Mouse (Mus musculus) C2C12 (cell line): ENCODE data around the gene Myoc. TPM values are rescaled to one million over a fixed set of nuclear protein-coding genes. Genes with fewer than 3 reads are reported as not detected.
"Not testable (repeated sequence)": the region's sequence is repeated elsewhere in the genome, so short reads cannot be mapped to it uniquely, and the experiment has no call there.

ENCODE experiments used
- H3K27me3 ChIP-seq: one replicate; pipeline ENCODE4 v1.6.1; 2011; ENCODE audit not compliant: control insufficient read depth, insufficient read depth, insufficient read length
- H3K36me3 ChIP-seq: one replicate; pipeline ENCODE4 v1.6.1; 2011; ENCODE audit not compliant: control insufficient read depth, insufficient read depth
- H3K4me3 ChIP-seq: one replicate; pipeline ENCODE4 v1.5.1; 2011; ENCODE audit warnings: mild to moderate bottlenecking, control low read depth; ENCODE audit not compliant: poor library complexity, insufficient read depth, severe bottlenecking
- H3K79me2 ChIP-seq: one replicate; pipeline ENCODE4 v1.6.1; 2011; ENCODE audit not compliant: control insufficient read depth, insufficient read depth
- H3K79me3 ChIP-seq: one replicate; pipeline ENCODE4 v1.6.1; 2011; ENCODE audit warnings: low read depth, control low read depth
- H3ac ChIP-seq: one replicate; pipeline ENCODE3; 2011; ENCODE audit warnings: low read depth; ENCODE audit not compliant: control insufficient read depth, insufficient read length
- CEBPB ChIP-seq: IDR thresholded peaks from one replicate; pipeline ENCODE4 v1.6.1; 2011; ENCODE audit warnings: low read depth, mild to moderate bottlenecking, control low read depth, moderate library complexity
- CTCF ChIP-seq: IDR thresholded peaks from one replicate; pipeline ENCODE4 v1.5.1; 2011; ENCODE audit not compliant: control insufficient read depth, insufficient read depth, insufficient read length
- FOSL1 ChIP-seq: IDR thresholded peaks from one replicate; pipeline ENCODE4 v1.8.0; 2011; ENCODE audit warnings: mild to moderate bottlenecking, low read length; ENCODE audit not compliant: poor library complexity, insufficient read depth, severe bottlenecking
- MAX ChIP-seq: IDR thresholded peaks from one replicate; pipeline ENCODE4 v1.6.1; 2011; ENCODE audit warnings: mild to moderate bottlenecking, control low read depth
- MYOD1 ChIP-seq: IDR thresholded peaks from one replicate; pipeline ENCODE4 v1.6.1; 2011; ENCODE audit warnings: low read depth; ENCODE audit not compliant: control insufficient read depth, insufficient read length
- MYOG ChIP-seq: IDR thresholded peaks from one replicate; pipeline ENCODE4 v1.6.1; 2011; ENCODE audit not compliant: control insufficient read depth, insufficient read length; ENCODE audit errors: extremely low read depth
- USF1 ChIP-seq: IDR thresholded peaks from one replicate; pipeline ENCODE4 v1.6.1; 2011; ENCODE audit warnings: low read depth, mild to moderate bottlenecking, control low read depth, moderate library complexity
- polyA plus RNA-seq: library from polyadenylated mRNA; unstranded; fragments of >200 nt; fragmentation: generic; extraction: Trizol; gene quantifications from one replicate; pipeline ENCODE4 v1.2.1, GENCODE M21; 2012; ENCODE audit warnings: missing spikeins

Myoc gene
- polyA plus RNA-seq, 1 experiment: not detected

GRCm38 (mm10) chr1:162625229-162625628 is 13.7 kb upstream of the Myoc start:
- Histone ChIP-seq H3K4me3 (no peak overlapping the region), H3K79me2 (no peaks in the 10 kb centered on the region), H3K27me3 (no peaks in the 10 kb centered on the region), H3K79me3 (no peaks in the 10 kb centered on the region), H3K36me3 (no peaks in the 10 kb centered on the region), H3ac (no peak overlapping the region)
- TF ChIP-seq CEBPB (no peak), USF1 (no peak), FOSL1 (no peak), CTCF (no peak), MAX (no peak), MYOG (no peak)

DNA sequence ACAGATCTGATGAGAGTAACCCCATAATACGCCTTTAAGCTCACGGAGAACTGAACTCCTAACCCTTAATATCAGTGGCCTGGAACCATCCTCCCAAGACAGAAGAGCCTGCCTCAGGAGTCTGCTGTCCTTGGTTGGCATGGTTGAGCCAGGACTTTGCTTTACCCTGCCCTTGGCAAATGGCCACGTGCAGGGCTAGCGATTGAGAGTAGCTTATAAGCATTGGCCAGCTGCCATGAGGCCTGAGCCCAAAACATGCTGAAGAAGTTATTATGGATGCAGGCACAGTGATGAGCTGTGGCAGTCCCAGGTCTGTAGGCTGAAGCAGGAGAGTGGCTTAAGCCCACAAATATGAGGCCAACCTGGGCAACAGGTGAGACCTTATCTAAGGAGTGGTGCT is 11.1 kb upstream of the Myoc start:
- not testable (repeated sequence) for H3K4me3 ChIP-seq, H3ac ChIP-seq, H3K79me3 ChIP-seq, H3K27me3 ChIP-seq, H3K36me3 ChIP-seq, H3K79me2 ChIP-seq

GRCm38 (mm10) chr1:162628326-162628725 is 10.6 kb upstream of the Myoc start:
- not testable (repeated sequence) for H3K79me2 ChIP-seq, H3ac ChIP-seq

DNA sequence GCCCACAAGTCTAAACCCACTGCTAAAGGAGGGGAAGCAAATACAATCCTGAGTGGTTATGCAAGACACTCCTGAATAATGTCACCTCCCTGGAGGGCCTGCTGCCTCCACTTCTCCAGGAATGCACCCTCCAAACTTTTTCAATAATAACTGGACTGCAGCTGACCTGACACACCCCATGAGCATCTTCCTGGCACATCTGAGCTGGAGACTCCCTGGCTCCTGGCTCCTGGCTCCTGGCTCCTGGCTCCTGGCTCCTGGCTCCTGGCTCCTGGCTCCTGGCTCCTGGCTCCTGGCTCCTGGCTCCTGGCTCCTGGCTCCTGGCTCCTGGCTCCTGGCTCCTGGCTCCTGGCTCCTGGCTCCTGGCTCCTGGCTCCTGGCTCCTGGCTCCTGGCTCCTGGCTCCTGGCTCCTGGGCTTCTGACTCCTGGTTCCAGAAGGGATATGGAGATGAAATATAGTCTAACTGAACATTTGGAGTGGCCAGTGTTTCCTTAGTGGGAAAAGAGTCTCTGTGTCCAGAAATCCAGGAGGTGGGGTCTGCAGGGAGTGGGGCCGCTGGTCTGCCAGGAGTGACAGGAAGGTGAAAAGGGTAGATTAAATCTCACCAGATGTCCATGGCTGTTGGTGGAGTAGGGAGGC is 3.5 kb upstream of the Myoc start:
- not testable (repeated sequence) for H3K79me3 ChIP-seq, H3K79me2 ChIP-seq, H3K36me3 ChIP-seq, H3ac ChIP-seq, H3K4me3 ChIP-seq
- peaks cover 17% of the 10 kb centered on the region for H3K27me3 ChIP-seq

More at GRCm38 (mm10) chr1:162628326-162628725, 10.6 kb upstream of the Myoc start:
- not testable (repeated sequence) for H3K36me3 ChIP-seq, H3K4me3 ChIP-seq, H3K79me3 ChIP-seq, H3K27me3 ChIP-seq

- Histone ChIP-seq H3K79me3 (no peaks in the 10 kb centered on the region), H3K4me3 (no peak overlapping the region), H3K79me2 (no peaks in the 10 kb centered on the region), H3K36me3 (no peaks in the 10 kb centered on the region), H3ac (no peak overlapping the region), H3K27me3 (peaks cover 17% of the 10 kb centered on the region)
- TF ChIP-seq MYOG: no peak
- no peak for TF ChIP-seq MYOD1
- no peak for TF ChIP-seq CTCF
- no peak for TF ChIP-seq CEBPB
- no peak for TF ChIP-seq FOSL1
- no peak for TF ChIP-seq MAX
- TF ChIP-seq USF1: no peak
These were observed 2.4 kb upstream of the Myoc start for GRCm38 (mm10) chr1:162636516-162636915.

DNA sequence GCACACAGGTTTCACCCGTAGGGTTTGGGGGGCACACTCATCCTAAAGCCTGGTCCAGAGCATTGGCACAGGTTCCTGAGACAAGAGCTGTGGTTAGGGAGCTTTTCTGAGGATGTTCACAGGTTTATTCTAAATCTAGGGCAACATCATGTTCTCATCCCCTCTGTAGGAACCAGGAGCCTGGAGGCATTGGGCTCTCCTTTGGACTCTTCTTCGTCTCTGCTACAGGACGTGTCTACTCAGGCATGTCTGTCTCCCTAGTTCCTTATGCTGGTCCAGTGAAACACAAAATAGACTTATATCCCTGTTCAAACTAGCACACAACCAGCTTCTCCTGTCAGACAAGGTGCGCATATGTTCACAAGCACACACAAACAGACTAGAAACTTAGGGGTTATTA is 420 bp upstream of the Myoc start:
- no peak overlapping the region for H3ac ChIP-seq
- peaks cover 17% of the 10 kb centered on the region for H3K27me3 ChIP-seq
- H3K79me3 ChIP-seq: no peaks in the 10 kb centered on the region
- H3K4me3 ChIP-seq: no peak overlapping the region
- no peaks in the 10 kb centered on the region for H3K36me3 ChIP-seq
- H3K79me2 ChIP-seq: no peaks in the 10 kb centered on the region
- TF ChIP-seq CEBPB (no peak), MYOG (no peak), CTCF (no peak), MYOD1 (no peak), FOSL1 (no peak), MAX (no peak), USF1 (no peak)

DNA sequence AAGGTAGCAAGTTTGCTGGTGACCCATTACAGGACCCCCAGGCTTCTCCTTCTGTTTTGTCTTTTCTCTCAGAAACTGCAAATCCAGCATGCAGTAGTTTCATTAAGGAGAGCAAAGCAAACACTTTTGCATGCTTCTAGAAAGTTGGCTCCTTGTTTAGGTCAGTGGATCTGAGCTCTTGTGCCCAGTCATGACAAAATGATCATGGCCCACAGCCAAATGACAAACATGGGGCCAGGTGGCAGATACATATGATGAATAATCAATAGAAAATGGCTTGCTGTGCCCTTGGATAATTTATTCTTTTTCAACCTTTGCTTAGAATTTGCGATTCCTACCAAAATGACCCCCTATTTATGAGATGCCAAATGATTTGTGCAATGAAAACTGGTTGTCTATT is 906 bp downstream of the Myoc start:
- Histone ChIP-seq H3K79me3 (no peaks in the 10 kb centered on the region), H3ac (no peak overlapping the region), H3K36me3 (no peaks in the 10 kb centered on the region), H3K27me3 (peaks cover 17% of the 10 kb centered on the region), H3K79me2 (no peaks in the 10 kb centered on the region), H3K4me3 (no peak overlapping the region)
- TF ChIP-seq MYOG (no peak), CTCF (no peak), MYOD1 (no peak), FOSL1 (no peak), USF1 (no peak), MAX (no peak), CEBPB (no peak)
